Mouse (Mus musculus): Measurements from ENCODE around the gene Olfr849. TPM values are rescaled to one million over a fixed set of nuclear protein-coding genes. Genes with fewer than 3 reads are reported as not detected.

The Olfr849 gene
- not detected for total RNA-seq (2022)

DNA sequence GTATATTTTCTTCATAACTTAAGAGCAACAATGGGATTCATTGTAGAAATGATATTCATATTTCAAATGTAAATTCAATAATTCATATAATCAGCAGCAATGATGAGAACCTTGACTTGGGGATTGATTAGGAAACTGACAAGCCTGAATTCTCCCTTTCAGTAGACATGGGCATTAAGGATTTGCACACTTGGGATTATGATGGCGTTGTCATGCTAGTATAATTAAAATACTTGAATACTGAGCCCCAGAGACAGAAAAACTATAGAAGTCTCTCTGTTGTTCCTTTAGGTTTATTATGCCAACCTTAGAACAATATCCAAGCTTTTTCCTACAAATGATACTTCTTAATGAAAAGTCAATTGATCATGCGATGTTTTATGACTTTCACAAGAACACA is at the start of gene Olfr849:
Gene Olfr849 (plus strand): TSS at position 301 of the 400 bp plus-strand sequence.
- DNase-seq (ENCODE audit: low spot score in 2 of 2) = no peak

DNA sequence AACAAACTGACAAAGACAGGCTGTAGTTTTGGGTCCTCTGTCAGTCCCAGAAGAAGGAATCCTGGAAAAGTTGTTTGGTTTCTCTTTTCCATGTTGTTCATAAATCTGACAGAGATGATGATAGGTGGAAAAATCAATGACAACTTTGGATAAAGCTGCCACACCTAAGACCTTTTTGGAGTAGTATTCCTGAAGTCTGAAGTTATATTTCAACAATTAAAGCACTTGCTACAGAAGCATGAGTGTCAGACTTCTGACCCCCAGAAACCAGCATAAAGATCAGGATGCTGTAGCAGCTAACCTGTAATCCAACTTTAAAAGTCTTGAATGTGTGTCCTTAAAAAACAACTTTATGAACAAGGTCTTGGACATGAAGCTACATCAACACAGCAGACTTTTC is 38.1 kb downstream of the Olfr849 start, which contains the start of gene Olfr850:
Gene Olfr850 (minus strand): TSS at position 101 of the 400 bp plus-strand sequence.
- DNase-seq (ENCODE audit: low spot score in 2 of 2) = no peak

DNA sequence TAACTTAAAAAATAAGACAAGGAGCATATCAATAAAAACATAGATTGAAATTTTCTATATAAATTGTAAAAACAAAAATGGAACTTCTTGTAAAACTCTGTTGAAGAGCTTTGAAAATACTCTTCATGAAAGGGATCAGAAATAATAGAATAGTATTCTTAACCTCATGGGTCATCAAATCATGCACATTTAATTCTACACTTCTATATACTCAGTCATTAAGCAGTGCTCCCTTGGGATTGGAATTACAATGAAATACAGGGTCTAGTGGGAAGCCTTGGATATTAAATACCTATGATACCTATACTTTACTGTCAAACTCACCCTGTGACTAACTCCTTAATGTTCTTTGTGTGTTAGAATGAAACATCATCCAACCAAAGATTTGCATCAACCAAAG is 52.9 kb downstream of the Olfr849 start, which contains the start of gene Olfr851:
Gene Olfr851 (plus strand): TSS at position 301 of the 400 bp plus-strand sequence.
- DNase-seq (ENCODE audit: low spot score in 2 of 2) = no peak

Other genes with a start within 250 kb of the Olfr849 start
- not detected for gene Olfr843, start 188.3 kb upstream of the Olfr849 start, total RNA-seq (2022)
- not detected for gene Olfr844, start 123.9 kb upstream of the Olfr849 start, total RNA-seq (2022)
- gene Olfr845, start 103.8 kb upstream of the Olfr849 start, total RNA-seq (2022) = not detected
- gene Olfr846, start 76.3 kb upstream of the Olfr849 start, total RNA-seq (2022) = not detected
- gene Olfr847, start 61.6 kb upstream of the Olfr849 start, total RNA-seq (2022) = not detected
- not detected for gene Olfr850, start 38.0 kb downstream of the Olfr849 start, total RNA-seq (2022)
- not detected for gene Olfr851, start 53.0 kb downstream of the Olfr849 start, total RNA-seq (2022)
- not detected for gene Olfr853, start 100.8 kb downstream of the Olfr849 start, total RNA-seq (2022)
- gene Olfr854, start 127.1 kb downstream of the Olfr849 start, total RNA-seq (2022) = not detected
- not detected for gene Olfr855, start 142.4 kb downstream of the Olfr849 start, total RNA-seq (2022)
- gene Zfp317, start 181.8 kb downstream of the Olfr849 start, total RNA-seq (2022) = 10 to 100 TPM; 13.2 to 16.8 (median 14.5) TPM

All from gastrocnemius, adult 8-10 months (tissue).